Comparison of ENCODE assay signal across 15 mouse cellular contexts in genomic region chr8:120728488-120729160, GRCm38 (mm10). TPM values are rescaled to one million over a fixed set of nuclear protein-coding genes. Genes with fewer than 3 reads are reported as not detected.
DNase-seq lines count a peak whose midpoint lies in the region.
"Had no signal": no experiment of that assay in that cellular context is flagged by ENCODE, and none has a peak within 500 bp of the region (broad histone marks: within the 10 kb centered on the region; RNA-seq: fewer than 3 reads in every experiment).

No protein-coding gene starts in this region.

- DNase-seq in thymus, postnatal 0 days (ENCODE audit: low spot score) = peak; percentile 53
- no peak for DNase-seq in thymus, postnatal 10 days (ENCODE audit: low spot score in 2 of 2)
- DNase-seq in induced T-regulatory cell, adult 2 months (ENCODE audit: low read depth) = peak; percentile 55
- peak; percentile 36 for DNase-seq in naive thymus-derived CD4-positive, alpha-beta T cell, adult 2 months (ENCODE audit: low read depth)
- DNase-seq in cerebellum, adult 8-10 months = no peak
- no peak for DNase-seq in adrenal gland, adult 18-20 months (ENCODE audit: low spot score in 2 of 2)
- DNase-seq in frontal cortex, adult 2 months (ENCODE audit: extremely low spot score in 1 of 2, low spot score in 1 of 2) = no peak
- DNase-seq: adrenal gland, postnatal 14 days; B cell, adult 2 months; cerebellum, adult 11 months; cerebellum, postnatal 25 days; heart, postnatal 10 days; kidney, adult 18-20 months; right cerebral cortex, adult 18-20 months; thymus, postnatal 4 days had no signal

RNA-seq across cellular contexts. Expression of gene Irf8, which starts 7.5 kb away (rescaled TPM):
- polyA plus RNA-seq in thymus, postnatal 0 days (2015; fragmentation: Nextera tagmentation; extraction: Ambion mirVana) = 77.8 and 82.4 TPM in 2 replicates
- total RNA-seq in adrenal gland, adult 18-20 months (2021) = 10 to 100 TPM; 16.1 to 46.0 TPM
- 4.0 and 4.5 TPM in 2 replicates for polyA plus RNA-seq in frontal cortex, adult 2 months (2012; rRNA removed)

Comparison
In these comparisons a context has a peak if more than half of its experiments do, and no peak if none do; other contexts are left out.
1. DNase-seq: peak in thymus, postnatal 0 days (single experiment), induced T-regulatory cell, adult 2 months (single experiment) and naive thymus-derived CD4-positive, alpha-beta T cell, adult 2 months (single experiment); none in thymus, postnatal 10 days (0 of 2), cerebellum, adult 8-10 months (single experiment), adrenal gland, adult 18-20 months (0 of 2) and frontal cortex, adult 2 months (0 of 2).
2. RNA of gene Irf8, which starts 7.5 kb away (polyA plus RNA-seq): 77.8 to 82.4 TPM in thymus, postnatal 0 days; 4.0 to 4.5 TPM in frontal cortex, adult 2 months; every median in the first group is over 10 times any median in the second.